Mouse (Mus musculus) myocyte (in vitro differentiated cells): ENCODE measurements around the gene Fto.

Experiments used
- MYOD1 ChIP-seq, 3 experiments: IDR thresholded peaks; one replicate each; pipeline ENCODE4 v1.6.1; 2011; ENCODE audit warnings: control low read depth in 2 of 3, low read depth in 2 of 3, mild to moderate bottlenecking in 2 of 3, moderate library complexity in 1 of 3; ENCODE audit not compliant: insufficient read length in 2 of 3, control insufficient read depth in 1 of 3
- POLR2A ChIP-seq: IDR thresholded peaks from one replicate; pipeline ENCODE4 v1.6.1; 2011; ENCODE audit warnings: low read depth, mild to moderate bottlenecking, control low read depth, moderate library complexity; ENCODE audit not compliant: insufficient read length
- USF1 ChIP-seq: IDR thresholded peaks from one replicate; pipeline ENCODE4 v1.6.1; 2011; ENCODE audit warnings: low read depth, mild to moderate bottlenecking, control low read depth, moderate library complexity

DNA sequence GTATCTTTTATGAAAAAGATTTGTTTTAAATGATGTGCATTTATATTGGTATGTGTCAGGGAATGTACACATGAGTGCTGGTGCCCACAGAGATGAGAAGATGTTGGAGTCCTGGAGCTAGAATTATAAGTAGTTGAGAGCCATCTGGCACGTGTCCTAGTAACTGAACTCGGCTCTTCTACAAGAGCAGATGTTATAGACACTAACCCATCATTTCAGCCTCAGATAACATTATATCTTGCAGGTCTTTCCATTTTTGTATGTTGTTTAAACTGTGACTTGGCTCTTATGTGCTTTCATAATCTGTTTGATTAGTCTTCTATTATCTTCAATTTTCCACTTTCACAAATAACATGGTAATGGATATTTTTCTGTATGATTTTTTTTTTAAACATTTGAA, 186.0 kb downstream of the Fto start:
- TF ChIP-seq POLR2A (no peak), MYOD1 (IDR thresholded peaks at IDR 0.05; ENCODE audit: control insufficient read depth in 1 of 3, insufficient read length in 2 of 3, low read depth in 2 of 3) (no peak), USF1 (no peak)
